Comparison of ENCODE assay signal across 26 mouse cellular contexts in genomic region chr5:43539871-43540270, GRCm38 (mm10). TPM values are rescaled to one million over a fixed set of nuclear protein-coding genes. Genes with fewer than 3 reads are reported as not detected.
"Had no signal": no experiment of that assay in that cellular context is flagged by ENCODE, and none has a peak within 500 bp of the region (broad histone marks: within the 10 kb centered on the region; RNA-seq: fewer than 3 reads in every experiment).

No protein-coding gene starts in this region.

- H3K4me2 ChIP-seq: limb, embryonic 12.5 days; limb, embryonic 13.5 days; limb, embryonic 15.5 days; liver, embryonic 11.5 days; liver, embryonic 12.5 days; liver, embryonic 13.5 days; liver, embryonic 15.5 days; lung, embryonic 14.5 days; lung, embryonic 15.5 days; midbrain, embryonic 11.5 days; midbrain, embryonic 12.5 days; midbrain, embryonic 13.5 days; midbrain, embryonic 15.5 days had no signal

- H3K36me3 ChIP-seq: limb, embryonic 12.5 days; limb, embryonic 13.5 days; limb, embryonic 15.5 days; liver, embryonic 12.5 days; liver, embryonic 13.5 days; liver, embryonic 15.5 days; lung, embryonic 15.5 days; midbrain, embryonic 10.5 days; midbrain, embryonic 12.5 days; midbrain, embryonic 13.5 days; midbrain, embryonic 15.5 days had no signal

- H3K27ac ChIP-seq: left cerebral cortex, adult 2 months; limb, embryonic 13.5 days; limb, embryonic 15.5 days; liver, embryonic 12.5 days; liver, embryonic 13.5 days; liver, embryonic 14.5 days; liver, embryonic 15.5 days; lung, embryonic 15.5 days; macrophage; midbrain, embryonic 10.5 days; midbrain, embryonic 12.5 days; midbrain, embryonic 13.5 days; midbrain, embryonic 15.5 days had no signal

- H3K4me3 ChIP-seq: left cerebral cortex, adult 2 months; limb, embryonic 12.5 days; limb, embryonic 13.5 days; limb, embryonic 15.5 days; liver, embryonic 12.5 days; liver, embryonic 13.5 days; liver, embryonic 15.5 days; lung, embryonic 15.5 days; megakaryocyte, embryonic 14.5 days; midbrain, embryonic 10.5 days; midbrain, embryonic 12.5 days; midbrain, embryonic 13.5 days; midbrain, embryonic 15.5 days; myocyte had no signal

- H3K4me1 ChIP-seq: liver, embryonic 15.5 days; megakaryocyte, embryonic 14.5 days; midbrain, embryonic 10.5 days; midbrain, embryonic 12.5 days; midbrain, embryonic 13.5 days; midbrain, embryonic 15.5 days had no signal

- H3K9me3 ChIP-seq: limb, embryonic 15.5 days; liver, embryonic 12.5 days; liver, embryonic 13.5 days; liver, embryonic 15.5 days; lung, embryonic 15.5 days; midbrain, embryonic 12.5 days; midbrain, embryonic 15.5 days had no signal

- ATAC-seq: liver, embryonic 12.5 days; liver, postnatal 0 days; midbrain, embryonic 13.5 days; midbrain, embryonic 15.5 days; midbrain, embryonic 16.5 days had no signal

- H3K9ac ChIP-seq: limb, embryonic 12.5 days; limb, embryonic 13.5 days; limb, embryonic 15.5 days; liver, embryonic 12.5 days; liver, embryonic 13.5 days; liver, embryonic 14.5 days; liver, embryonic 15.5 days; liver, postnatal 0 days; lung, embryonic 14.5 days; lung, embryonic 15.5 days; midbrain, embryonic 12.5 days; midbrain, embryonic 13.5 days; midbrain, embryonic 15.5 days had no signal

- H3K27me3 ChIP-seq: limb, embryonic 12.5 days; limb, embryonic 13.5 days; limb, embryonic 15.5 days; liver, embryonic 12.5 days; liver, embryonic 13.5 days; liver, embryonic 15.5 days; lung, embryonic 15.5 days; megakaryocyte, embryonic 14.5 days; midbrain, embryonic 12.5 days; midbrain, embryonic 13.5 days; midbrain, embryonic 15.5 days had no signal

- DNase-seq: layer of hippocampus, postnatal 36 days; left cerebral cortex, postnatal 4 days; liver; liver, embryonic 13.5 days; liver, postnatal 0 days; lung, embryonic 14.5 days; lung, postnatal 36 days; midbrain, embryonic 14.5 days had no signal

RNA-seq across cellular contexts. Expression of gene C1qtnf7, which starts 24.5 kb away (rescaled TPM):
- polyA plus RNA-seq: macrophage, myocyte had no signal
